Mouse (Mus musculus): ENCODE measurements at regions not wholly inside any gene's neighbourhood (a gene's known extent, or its start where the extent isn't known, plus 50 kb on each side); places are given as distances from the start of the nearest gene placed in this dataset.
A peak's percentile ranks its signal among the peaks of the same experiment; 100 is the strongest.

GRCm38 (mm10) chr1:42755958-42756357, 60.4 kb downstream of the Pou3f3 start:
- no peak for DNase-seq (ENCODE audit: low read depth)
- TF ChIP-seq POLR2A (IDR thresholded peaks at IDR 0.05; ENCODE audit: borderline replicate concordance, extremely low read depth, insufficient read depth, insufficient read length, poor library complexity, severe bottlenecking) (no peak), CTCF (IDR thresholded peaks at IDR 0.05; ENCODE audit: borderline replicate concordance, extremely low read depth, insufficient read depth, insufficient read length) (no peak)

- DNase-seq (ENCODE audit: low read depth): no peak
- TF ChIP-seq CTCF (IDR thresholded peaks at IDR 0.05; ENCODE audit: borderline replicate concordance, extremely low read depth, insufficient read depth, insufficient read length) (no peak), POLR2A (IDR thresholded peaks at IDR 0.05; ENCODE audit: borderline replicate concordance, extremely low read depth, insufficient read depth, insufficient read length, poor library complexity, severe bottlenecking) (no peak)
These were observed 60.9 kb downstream of the Pou3f3 start for GRCm38 (mm10) chr1:42756497-42756896.

- TF ChIP-seq POLR2A (IDR thresholded peaks at IDR 0.05; ENCODE audit: borderline replicate concordance, extremely low read depth, insufficient read depth, insufficient read length, poor library complexity, severe bottlenecking) (no peak), CTCF (IDR thresholded peaks at IDR 0.05; ENCODE audit: borderline replicate concordance, extremely low read depth, insufficient read depth, insufficient read length) (no peak)
- no peak for DNase-seq (ENCODE audit: low read depth)
These were observed 67.9 kb downstream of the Pou3f3 start for GRCm38 (mm10) chr1:42763447-42763846.

GRCm38 (mm10) chr1:42764048-42764447, 68.5 kb downstream of the Pou3f3 start:
- TF ChIP-seq POLR2A (IDR thresholded peaks at IDR 0.05; ENCODE audit: borderline replicate concordance, extremely low read depth, insufficient read depth, insufficient read length, poor library complexity, severe bottlenecking) (no peak), CTCF (IDR thresholded peaks at IDR 0.05; ENCODE audit: borderline replicate concordance, extremely low read depth, insufficient read depth, insufficient read length) (no peak)
- DNase-seq (ENCODE audit: low read depth): peak; percentile 51

- DNase-seq (ENCODE audit: low read depth): no peak
- TF ChIP-seq POLR2A (IDR thresholded peaks at IDR 0.05; ENCODE audit: borderline replicate concordance, extremely low read depth, insufficient read depth, insufficient read length, poor library complexity, severe bottlenecking) (no peak), CTCF (IDR thresholded peaks at IDR 0.05; ENCODE audit: borderline replicate concordance, extremely low read depth, insufficient read depth, insufficient read length) (no peak)
These were observed 74.5 kb downstream of the Pou3f3 start for GRCm38 (mm10) chr1:42770085-42770484.

- DNase-seq (ENCODE audit: low read depth): no peak
- TF ChIP-seq CTCF (IDR thresholded peaks at IDR 0.05; ENCODE audit: borderline replicate concordance, extremely low read depth, insufficient read depth, insufficient read length): no peak
- no peak for TF ChIP-seq POLR2A (IDR thresholded peaks at IDR 0.05; ENCODE audit: borderline replicate concordance, extremely low read depth, insufficient read depth, insufficient read length, poor library complexity, severe bottlenecking)
These were observed 76.4 kb downstream of the Pou3f3 start for GRCm38 (mm10) chr1:42772000-42772399.

- no peak for TF ChIP-seq POLR2A (IDR thresholded peaks at IDR 0.05; ENCODE audit: borderline replicate concordance, extremely low read depth, insufficient read depth, insufficient read length, poor library complexity, severe bottlenecking)
- no peak for TF ChIP-seq CTCF (IDR thresholded peaks at IDR 0.05; ENCODE audit: borderline replicate concordance, extremely low read depth, insufficient read depth, insufficient read length)
- DNase-seq (ENCODE audit: low read depth): no peak
These were observed 77.1 kb upstream of the Mrps9 start for GRCm38 (mm10) chr1:42773851-42774464.

GRCm38 (mm10) chr1:42774971-42775892, 75.8 kb upstream of the Mrps9 start:
- no peak for TF ChIP-seq POLR2A (IDR thresholded peaks at IDR 0.05; ENCODE audit: borderline replicate concordance, extremely low read depth, insufficient read depth, insufficient read length, poor library complexity, severe bottlenecking)
- no peak for TF ChIP-seq CTCF (IDR thresholded peaks at IDR 0.05; ENCODE audit: borderline replicate concordance, extremely low read depth, insufficient read depth, insufficient read length)
- DNase-seq (ENCODE audit: low read depth): peak; percentile 87

- no peak for DNase-seq (ENCODE audit: low read depth)
- TF ChIP-seq POLR2A (IDR thresholded peaks at IDR 0.05; ENCODE audit: borderline replicate concordance, extremely low read depth, insufficient read depth, insufficient read length, poor library complexity, severe bottlenecking): no peak
- TF ChIP-seq CTCF (IDR thresholded peaks at IDR 0.05; ENCODE audit: borderline replicate concordance, extremely low read depth, insufficient read depth, insufficient read length): no peak
These were observed 75.1 kb upstream of the Mrps9 start for GRCm38 (mm10) chr1:42775893-42776287.

GRCm38 (mm10) chr1:42777416-42777815, 73.6 kb upstream of the Mrps9 start:
- TF ChIP-seq POLR2A (IDR thresholded peaks at IDR 0.05; ENCODE audit: borderline replicate concordance, extremely low read depth, insufficient read depth, insufficient read length, poor library complexity, severe bottlenecking): no peak
- TF ChIP-seq CTCF (IDR thresholded peaks at IDR 0.05; ENCODE audit: borderline replicate concordance, extremely low read depth, insufficient read depth, insufficient read length): no peak
- DNase-seq (ENCODE audit: low read depth): no peak

GRCm38 (mm10) chr1:42779761-42780160, 71.3 kb upstream of the Mrps9 start:
- peak; percentile 78 for DNase-seq (ENCODE audit: low read depth)
- TF ChIP-seq CTCF (IDR thresholded peaks at IDR 0.05; ENCODE audit: borderline replicate concordance, extremely low read depth, insufficient read depth, insufficient read length): peak; percentile 76
- TF ChIP-seq POLR2A (IDR thresholded peaks at IDR 0.05; ENCODE audit: borderline replicate concordance, extremely low read depth, insufficient read depth, insufficient read length, poor library complexity, severe bottlenecking): no peak

All from brain, embryonic 14.5 days (tissue).